Mouse (Mus musculus): Measurements from ENCODE around the gene Kpna2. TPM values are rescaled to one million over a fixed set of nuclear protein-coding genes. Genes with fewer than 3 reads are reported as not detected.
A peak's percentile ranks its signal among the peaks of the same experiment; 100 is the strongest.
"Not testable (repeated sequence)": the region's sequence is repeated elsewhere in the genome, so short reads cannot be mapped to it uniquely, and the experiment has no call there.

The Kpna2 gene
- total RNA-seq (2021) = 10 to 100 TPM; 23.3 to 23.9 TPM
- long read RNA-seq, transcript Kpna2-201 (11 exons, 2,054 nt) = major isoform, 17 of 19 reads
- long read RNA-seq, partial matches to known transcripts = 1 of 19 reads
- long read RNA-seq, other reads (novel, unspliced or antisense) = 1 of 19 reads

DNA sequence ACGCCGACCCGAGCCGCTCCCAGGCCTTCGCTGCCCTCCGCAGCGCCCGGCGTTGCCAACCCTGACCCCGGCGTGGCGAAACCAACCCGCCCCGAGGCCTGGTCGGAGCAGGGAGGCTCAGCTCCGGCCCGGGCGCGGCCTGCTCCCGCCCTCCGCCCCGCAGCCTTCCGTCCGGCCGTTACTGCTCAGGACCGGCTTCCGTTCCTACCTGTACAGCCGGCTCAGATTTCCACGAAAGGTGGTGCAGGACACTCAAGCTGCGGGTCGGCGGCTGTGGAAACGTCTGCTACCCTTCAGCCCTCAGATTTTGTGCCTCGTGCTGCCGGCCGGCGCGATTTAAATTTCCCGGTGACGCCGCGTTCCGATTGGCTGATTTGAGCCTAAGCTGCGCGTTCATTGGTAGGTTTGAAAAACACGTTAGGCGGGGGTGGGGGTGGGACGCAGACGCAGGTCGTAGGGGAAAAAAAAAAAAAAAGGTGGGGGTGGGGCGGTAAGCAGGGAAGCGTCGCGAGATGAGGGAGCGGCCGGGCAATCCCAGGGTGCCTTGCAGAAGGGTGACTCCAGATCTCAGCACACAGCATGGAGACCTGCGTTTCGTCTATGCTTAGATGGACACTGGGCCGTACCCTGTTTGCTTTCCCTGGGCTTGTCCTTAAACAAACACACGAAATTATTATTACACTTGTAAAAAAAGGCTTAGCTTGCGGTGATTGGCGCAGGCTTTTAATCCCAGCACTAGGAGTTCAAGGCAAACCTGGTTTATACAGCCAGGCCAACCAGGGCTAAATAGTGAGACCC lies at the start of gene Kpna2:
Kpna2 (minus strand) TSS at position 391 of the 798 bp plus-strand sequence.
- DNase-seq (ENCODE audit: low spot score in 2 of 2) = peak; percentile 79 to 90

DNA sequence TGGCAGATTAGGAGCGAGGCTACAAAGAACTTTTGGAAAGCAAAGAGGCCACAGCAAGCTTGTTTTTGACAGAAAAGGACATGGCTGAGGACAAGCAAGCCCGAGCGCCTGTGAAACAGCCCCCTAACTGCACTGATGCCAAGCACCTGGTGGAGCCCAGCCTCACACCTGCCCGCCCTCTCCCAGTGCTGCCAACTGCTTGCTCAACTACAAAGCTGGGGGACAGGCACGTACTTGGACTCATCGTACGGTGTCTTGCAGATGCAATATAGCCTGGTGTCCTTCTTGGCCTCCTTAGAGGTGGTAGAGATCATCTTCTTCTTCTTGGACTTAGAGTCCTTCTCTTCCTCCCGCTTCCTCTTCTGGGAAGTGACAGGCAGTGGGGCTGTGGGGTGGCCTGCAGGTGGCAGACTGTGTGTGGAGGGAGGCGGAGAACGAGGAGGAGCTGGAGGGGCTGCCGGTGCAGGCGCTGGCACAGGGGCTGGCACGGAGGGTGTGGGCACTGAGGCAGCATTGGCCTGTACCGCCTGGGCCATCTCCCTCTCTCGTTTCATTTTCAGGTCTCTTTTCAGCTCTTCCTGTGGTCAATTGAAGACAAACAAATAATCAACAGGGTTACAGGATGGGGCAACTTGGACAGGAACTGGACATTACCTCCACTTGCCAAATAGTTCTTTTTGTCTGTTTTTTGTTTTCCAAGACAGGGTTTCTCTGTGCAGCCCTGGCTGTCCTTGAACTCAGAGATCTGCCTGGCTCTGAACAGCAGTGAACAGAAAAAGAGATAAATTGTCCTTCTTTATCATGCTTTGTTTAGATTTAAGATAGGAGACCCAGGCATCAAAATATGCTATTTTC lies 47.7 kb upstream of the Kpna2 start:
- no peak for DNase-seq (ENCODE audit: low spot score in 2 of 2)

DNA sequence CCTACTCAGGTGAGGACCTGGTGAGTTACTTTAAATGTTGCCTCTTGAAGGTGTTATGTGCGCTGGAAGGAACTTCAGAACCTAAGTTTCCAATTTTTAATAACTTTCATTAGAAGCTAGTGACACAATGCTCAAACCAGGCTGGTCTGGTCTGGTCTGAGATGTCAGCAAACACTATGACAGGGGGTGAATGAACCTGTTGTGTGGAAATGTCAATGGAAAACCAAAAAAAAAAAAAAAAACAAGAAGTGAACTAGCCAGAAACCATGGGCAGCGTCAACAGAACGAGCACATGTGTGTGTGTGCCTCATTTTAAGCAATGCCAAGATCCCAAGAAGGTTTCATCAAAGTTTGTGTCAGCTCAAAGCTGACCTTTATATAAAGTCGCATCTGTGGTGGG lies 46.2 kb upstream of the Kpna2 start:
- no peak for DNase-seq (ENCODE audit: low spot score in 2 of 2)

DNA sequence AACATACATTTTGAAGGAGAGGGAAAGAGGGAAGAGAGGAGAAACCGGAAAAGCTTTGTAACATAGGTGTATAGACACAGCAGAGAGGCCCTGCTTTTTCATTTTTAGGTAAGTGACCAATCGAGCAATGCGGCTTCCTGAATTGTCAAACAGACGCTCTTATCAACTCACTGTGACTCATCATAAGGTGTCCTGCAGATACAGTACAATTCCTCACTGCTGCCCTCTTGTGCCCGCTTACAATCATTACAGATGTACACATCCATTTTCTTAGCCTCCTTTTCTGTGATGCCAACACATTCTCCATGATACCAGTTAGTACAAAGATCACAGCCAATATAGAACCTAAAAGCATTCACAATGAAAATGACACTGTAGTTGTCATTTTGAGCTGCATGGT lies 45.0 kb upstream of the Kpna2 start:
- peak; percentile 56 to 78 for DNase-seq (ENCODE audit: low spot score in 2 of 2)

DNA sequence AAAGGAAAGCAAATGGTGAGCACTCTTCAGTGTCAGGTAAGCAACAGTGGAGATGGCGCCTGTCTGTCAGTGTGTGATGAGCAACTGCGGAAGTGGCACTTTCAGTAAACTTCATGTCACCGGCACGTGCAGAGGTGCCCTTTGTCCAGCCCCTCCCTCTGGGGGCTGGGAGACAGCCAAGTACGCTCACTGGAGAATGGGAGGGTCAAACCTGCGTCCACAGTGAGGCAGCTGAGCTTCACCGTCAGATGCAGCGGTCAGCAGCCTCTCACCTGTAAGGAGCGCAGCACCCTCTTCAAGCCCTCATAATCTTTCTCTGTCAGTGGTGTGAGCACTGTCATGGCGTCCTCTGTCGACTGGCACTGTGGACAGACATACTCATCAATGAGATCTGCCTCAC lies 44.0 kb upstream of the Kpna2 start:
- no peak for DNase-seq (ENCODE audit: low spot score in 2 of 2)

DNA sequence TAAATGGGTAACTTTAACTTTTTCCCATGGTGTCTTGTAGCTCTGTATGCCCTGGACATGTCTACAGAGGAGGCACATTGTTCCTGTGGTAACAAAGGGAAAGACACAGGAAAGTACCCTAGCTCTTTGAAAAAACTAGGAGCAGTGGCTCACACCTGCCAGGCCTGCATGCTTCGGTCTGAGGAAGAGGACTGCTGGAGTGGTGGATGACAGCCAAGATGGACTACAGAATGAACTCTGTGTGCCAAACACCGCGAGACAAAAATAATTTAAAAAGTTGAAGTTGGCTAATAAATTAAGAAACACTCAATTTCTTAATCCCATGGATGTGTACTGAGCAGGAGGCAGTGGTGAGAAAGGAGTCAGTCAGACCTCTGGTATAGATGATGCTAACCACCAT lies 42.1 kb upstream of the Kpna2 start:
- no peak for DNase-seq (ENCODE audit: low spot score in 2 of 2)

DNA sequence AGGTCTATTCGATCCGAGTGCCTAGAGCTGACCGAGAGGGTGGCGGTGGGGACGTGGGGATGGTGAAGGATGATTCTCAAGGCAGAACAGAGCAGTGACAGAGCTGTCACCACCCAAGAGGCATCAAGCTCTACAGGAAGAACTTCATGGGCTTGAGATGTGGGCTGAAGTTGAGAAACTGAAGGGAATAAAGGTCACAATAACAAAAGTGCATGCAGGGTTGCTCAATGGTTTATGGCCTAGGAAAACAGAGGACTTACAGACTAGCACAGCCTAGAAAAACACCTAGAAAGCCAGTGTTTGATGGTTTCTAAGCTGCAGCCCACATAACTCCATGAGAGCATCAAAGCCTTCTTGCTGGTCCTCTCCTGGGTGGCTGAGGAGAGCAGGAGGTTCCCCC lies 40.1 kb upstream of the Kpna2 start:
- DNase-seq (ENCODE audit: low spot score in 2 of 2) = no peak

DNA sequence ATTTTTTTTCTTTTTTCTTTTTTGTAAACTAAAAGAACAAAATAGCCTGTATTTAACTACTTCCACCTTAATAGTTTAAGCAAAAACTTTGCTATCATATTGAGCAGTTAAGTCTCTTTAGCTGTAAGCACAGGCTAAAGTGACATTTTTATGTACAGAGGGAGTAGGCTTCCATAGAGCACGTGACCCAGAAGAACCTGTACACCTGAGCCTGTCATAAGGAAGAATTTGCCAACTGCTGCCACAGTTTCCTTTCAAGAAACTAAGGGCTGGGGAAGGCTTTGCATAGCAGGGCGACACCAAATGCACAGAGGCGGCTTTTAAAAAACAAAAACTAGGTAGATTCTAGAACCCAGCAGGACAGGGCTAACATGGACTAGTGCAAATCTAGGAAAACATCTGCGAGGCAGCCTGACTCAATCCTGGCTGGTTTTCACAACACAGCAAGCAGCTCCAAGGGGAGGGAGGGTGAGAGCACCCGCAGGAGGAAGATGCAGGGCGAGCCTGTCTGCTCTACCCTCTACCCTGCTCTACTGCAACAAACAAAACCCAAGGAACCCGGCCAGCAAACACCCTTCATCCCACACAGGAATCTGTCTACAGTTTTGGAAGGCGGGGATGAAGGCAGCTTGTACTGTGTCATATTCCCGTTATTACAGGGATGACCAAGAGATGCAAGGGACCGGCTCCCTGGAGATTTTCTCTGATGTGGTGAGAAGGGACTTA lies 34.9 kb upstream of the Kpna2 start:
- DNase-seq (ENCODE audit: low spot score in 2 of 2) = peak; percentile 37 to 55

DNA sequence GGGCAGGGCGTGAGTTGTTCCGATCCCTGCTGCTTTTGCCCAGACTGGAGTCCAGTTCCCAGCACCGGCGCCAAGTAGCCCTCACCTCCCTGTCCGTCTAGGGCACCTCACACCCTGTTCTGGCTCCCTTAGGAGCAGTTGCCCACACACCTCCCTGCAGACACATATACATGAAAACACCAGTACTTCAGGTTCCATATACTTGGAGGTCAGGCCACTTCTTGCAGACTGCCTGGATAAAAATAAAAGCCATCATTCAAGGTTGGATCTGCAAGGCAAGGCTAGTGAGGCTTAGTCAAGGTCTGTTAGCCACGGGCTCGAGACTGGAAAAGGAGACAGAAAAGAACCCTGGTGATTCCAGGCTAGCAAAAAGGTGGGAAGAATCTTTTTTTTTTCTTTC lies 32.3 kb upstream of the Kpna2 start:
- DNase-seq (ENCODE audit: low spot score in 2 of 2) = no peak

DNA sequence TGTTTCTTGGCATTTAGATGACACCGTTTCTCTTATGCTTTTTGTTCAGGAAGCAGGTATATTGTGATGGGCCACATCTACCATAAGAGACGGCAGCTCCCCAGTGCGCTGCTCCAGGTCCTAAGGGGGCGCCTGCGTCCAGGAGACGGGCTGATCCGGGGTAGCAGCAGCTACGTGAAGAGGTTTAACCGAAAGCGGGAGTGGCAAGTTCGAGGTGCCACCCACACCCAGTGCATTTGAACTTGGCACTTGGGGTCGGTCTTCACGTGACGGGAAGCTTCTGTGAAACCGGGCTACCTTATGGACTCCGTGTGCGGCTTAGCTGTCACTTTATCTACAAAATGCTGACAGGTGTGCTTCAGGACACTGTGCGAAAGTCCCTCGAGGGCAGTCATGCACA lies 30.2 kb upstream of the Kpna2 start:
- no peak for DNase-seq (ENCODE audit: low spot score in 2 of 2)

DNA sequence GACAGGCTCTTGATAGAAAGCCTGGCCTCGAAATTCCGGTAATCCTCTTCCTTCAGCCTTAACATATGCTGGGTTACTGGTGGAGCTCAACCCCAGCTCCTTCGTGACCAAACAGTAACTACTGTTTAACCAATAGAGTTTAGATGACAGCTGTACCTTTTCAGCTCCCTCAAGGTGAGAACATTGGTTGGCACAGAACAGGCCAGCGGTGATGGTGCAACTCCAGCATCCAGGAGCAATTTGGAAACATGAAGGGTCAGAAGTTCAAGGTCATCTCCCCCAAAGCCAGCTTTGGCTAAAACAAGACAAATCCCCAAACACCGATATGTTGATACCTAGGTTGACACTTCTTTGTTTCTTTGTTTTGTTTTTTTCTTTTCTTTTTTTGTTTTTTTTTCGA lies 29.4 kb upstream of the Kpna2 start:
- DNase-seq (ENCODE audit: low spot score in 2 of 2) = no peak

DNA sequence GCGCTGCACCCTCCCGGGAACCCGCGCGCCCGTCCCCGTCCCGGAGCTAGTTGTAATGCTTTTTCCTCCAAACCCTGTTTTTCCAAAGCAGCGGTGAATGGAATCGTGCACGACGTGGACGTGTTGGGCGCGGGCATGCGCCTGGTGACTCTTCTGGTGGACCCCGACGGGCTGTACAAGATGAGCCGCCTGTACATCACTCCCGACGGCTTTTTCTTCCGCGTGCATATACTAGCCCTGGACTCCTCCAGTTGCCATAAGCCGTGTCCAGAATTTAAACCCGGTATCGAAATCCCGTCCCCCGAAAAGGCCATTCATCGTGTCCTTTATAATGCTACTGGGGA lies 28.9 kb upstream of the Kpna2 start:
- DNase-seq (ENCODE audit: low spot score in 2 of 2) = no peak

DNA sequence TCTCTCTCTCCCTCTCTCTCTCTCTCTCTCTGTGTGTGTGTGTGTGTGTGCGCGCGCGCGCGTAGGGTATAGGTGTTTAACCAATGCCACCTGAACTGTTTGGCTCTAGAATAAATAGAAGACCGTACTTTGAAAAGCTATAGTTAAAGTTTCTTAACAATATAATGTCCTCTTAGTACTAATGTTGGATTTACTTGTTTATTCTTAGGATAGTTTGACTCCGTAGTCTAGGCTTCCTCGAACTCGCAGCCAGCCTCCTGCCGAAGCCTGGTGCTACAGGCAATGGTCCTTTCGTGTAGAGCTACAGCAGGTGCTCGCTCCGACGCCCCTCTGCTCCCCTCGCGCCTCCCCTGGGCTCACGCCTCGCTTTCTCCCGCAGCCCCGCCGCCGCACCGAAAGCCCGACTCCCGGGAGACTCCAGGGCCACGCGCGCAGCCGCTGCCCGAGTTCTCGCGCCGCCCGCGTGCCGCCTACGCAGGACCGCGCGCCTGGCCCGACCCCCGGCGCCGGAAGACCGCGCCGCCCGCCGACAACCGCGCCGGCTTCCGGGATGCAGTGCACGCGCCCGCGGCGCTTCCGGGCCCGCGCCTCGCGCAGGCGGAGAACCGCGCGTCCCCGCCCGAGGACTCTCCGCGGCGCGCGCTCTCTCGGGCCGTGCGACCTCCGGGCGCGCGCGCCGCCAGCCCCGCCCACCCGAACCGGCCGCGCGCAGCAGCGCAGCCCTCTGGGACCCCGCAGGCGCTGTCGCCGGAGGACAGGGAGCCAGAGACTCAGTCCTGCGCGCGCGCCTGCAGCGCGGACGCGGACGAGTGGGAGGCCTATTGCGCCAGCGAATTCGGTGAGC lies 28.3 kb upstream of the Kpna2 start:
- DNase-seq (ENCODE audit: low spot score in 2 of 2) = peak; percentile 80 to 90

DNA sequence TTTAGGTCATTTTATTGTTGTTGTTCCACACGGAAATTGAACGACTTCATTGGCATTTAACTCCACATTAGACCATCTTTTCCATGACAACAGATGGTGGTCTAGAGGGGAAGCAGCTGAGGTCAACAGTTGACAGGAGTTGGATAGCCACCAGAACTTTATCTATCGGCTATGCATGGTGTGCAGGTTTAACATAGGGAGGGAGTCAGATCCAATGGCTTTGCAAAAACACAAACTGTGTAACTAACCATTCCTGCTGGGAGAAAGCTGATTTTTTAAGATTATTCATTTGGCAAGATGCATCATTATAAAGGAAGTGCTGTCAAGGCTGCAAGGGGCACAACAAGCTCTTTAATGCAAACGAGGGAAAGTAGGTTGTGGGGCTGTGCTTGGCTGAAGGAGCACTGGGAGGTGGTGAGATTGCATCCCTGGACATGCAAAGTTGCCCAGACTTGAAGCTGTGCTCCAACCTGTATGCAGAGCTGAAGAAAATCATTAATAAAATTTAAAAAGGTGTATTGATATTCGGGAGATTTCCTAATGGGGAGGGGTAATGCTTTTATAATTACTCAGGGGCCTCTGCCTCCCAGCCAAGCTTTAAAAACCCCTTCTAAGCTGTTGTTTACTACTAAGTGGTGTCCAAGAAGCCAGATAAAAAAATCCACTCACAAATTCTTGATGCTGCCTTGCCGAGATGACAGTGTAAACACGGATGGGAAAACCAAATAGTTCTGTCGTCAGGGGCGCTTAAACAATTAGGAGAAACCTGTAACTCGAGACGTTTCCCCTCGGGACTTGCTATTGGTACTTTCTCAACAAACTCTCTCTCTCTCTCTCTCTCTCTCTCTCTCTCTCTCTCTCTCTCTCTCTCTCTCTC lies 27.5 kb upstream of the Kpna2 start:
- no peak for DNase-seq (ENCODE audit: low spot score in 2 of 2)

DNA sequence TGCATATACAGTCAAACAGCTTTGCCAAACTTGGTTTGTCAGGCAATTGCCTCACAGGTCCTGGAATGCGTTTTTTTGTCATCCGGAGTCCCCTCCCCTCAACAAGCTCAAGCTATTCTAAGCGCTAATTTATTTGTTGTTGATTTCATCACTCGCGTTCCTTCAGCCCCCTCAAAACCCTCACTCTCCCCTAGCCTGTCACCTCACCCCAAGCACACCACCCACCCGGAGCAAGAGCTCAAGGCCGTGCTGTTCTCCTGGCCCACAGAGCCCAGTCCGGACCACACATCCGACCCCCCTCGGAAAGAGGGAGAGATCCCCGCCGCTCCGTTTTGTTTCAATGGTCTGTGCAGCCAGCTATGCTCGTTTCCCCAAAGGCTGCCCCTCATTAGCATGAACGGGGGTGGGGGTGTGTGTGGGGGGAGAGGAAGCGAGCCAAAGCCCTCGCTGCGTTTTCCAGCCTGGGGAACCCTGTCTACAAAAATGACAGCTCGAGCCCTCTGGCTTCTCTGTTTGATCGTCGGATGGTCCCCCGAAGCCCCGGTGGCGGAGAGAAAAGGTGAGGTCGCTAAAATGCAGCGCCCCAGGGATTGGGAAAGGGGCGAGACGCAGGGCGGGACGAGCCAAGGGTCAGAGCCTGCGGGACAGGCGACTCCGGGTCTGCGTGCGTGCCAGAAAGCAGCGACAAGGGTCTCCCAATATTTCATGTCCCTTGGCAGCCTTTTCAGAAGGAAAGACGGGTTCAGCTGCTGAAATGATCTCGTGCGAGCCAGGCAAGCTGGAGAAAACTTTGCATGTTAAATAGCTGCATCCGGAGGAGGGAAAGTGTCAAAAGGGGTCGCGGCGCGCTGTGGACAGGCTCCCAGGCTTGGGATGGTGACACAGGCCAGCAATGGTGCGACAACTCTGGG lies 26.3 kb upstream of the Kpna2 start, which contains the start of gene 1810010H24Rik:
1810010H24Rik (plus strand) TSS at position 271 of the 911 bp plus-strand sequence.
- DNase-seq (ENCODE audit: low spot score in 2 of 2) = no peak

DNA sequence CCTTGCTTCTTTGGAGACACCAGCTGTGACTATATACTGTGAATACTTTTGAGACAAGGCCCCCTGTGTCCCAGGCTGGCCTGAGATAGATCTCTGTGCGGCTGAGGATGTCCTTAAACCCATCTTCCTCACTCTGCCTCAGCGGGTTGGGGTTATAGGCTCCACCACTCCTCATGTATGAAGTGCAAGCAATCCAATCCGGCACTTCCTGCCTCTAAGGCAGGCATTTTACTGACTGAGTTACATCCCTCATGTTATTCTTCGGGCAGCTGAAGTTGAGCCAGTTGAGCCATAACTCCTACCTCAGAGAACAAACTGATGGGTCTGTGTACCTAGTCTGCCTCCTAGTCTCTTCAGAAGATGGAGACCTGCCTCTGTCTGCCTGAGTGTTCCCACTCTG lies 25.1 kb upstream of the Kpna2 start:
- no peak for DNase-seq (ENCODE audit: low spot score in 2 of 2)

DNA sequence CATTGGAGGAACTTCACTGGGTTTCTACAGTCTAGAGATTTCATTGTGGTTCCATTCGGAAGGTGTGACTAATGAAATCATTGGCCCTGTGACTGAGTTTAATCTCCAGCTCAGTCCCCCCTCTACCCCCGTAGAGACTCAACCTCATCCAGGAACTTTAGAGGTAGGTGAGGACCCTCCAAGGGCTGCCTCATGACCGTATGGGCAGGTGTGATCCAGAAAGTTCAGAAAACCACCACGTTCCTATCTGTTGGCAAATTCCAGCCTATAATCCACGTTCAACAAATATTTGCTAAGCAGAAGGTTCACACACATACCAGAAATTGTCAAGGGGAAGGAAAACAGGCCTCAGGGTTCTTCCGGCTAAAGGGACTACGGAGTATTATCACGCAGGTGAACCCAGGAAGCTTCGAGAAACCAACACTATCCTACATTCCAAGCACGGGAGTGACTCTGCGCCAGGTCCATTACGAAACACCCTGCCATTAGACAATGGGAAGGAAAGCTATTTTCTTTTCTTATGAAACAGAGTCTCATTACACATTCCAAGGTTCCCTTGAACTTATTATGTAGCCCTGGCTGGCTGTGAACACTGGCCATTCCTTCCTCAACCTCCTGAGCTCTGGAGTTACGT lies 22.8 kb upstream of the Kpna2 start:
- no peak for DNase-seq (ENCODE audit: low spot score in 2 of 2)

DNA sequence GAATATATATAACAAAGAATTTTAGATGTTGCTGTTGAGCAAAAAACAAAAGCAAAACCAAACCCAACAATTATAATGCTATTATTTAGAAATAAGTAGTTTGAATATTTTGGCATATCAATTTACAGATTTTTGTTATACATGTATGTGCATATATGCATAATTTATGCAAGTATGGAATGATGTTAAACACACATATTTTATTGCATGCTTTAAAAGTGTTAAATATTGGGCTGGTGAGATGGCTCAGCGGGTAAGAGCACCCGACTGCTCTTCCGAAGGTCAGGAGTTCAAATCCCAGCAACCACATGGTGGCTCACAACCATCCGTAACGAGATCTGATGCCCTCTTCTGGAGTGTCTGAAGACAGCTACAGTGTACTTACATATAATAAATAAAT lies 20.4 kb upstream of the Kpna2 start:
- DNase-seq (ENCODE audit: low spot score in 2 of 2) = not testable (repeated sequence)
